Mouse (Mus musculus): ENCODE measurements around the gene Qrsl1.

GRCm38 (mm10) chr10:43828686-43829015, 72.9 kb downstream of the Qrsl1 start:
- TF ChIP-seq CTCF (IDR thresholded peaks at IDR 0.05; ENCODE audit: low read depth, low read length) (no peak), GATA1 (IDR thresholded peaks at IDR 0.05; ENCODE audit: borderline replicate concordance, low read length) (no peak), POLR2AphosphoS5 (IDR thresholded peaks at IDR 0.05; ENCODE audit: insufficient replicate concordance, low read depth, low read length) (no peak)
